Mouse (Mus musculus): ENCODE results near the gene Cenpx.

Cenpx gene

DNA sequence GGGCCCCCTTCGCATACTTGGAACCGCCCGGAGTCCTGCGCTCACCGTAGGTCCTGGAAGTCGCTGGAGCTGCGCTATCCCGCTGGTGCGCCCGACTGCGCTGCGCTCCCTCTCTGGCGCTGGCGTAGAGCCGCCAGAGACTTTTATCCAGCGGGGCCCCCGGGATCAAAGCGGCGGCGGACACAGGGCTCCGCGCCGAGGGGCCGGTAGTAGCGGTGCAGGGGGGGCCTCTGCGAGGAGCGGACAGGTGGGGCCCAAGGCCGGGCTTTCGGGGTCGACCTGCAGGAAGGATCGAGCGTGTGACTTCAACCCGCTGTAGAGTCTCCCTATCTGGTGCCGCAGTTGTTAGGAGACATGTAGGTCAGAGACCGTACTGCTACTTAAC lies 52.5 kb downstream of the Cenpx start, which contains the start of gene Notum:
Notum (minus strand) TSS at position 100 of the 385 bp plus-strand sequence.
- in situ Hi-C loops (cut with MboI, MseI): no loop called here
